Mouse (Mus musculus) liver, adult 2 months (tissue): ENCODE results near the gene Ppp2r5a.

Source experiments
- CTCF ChIP-seq: fragments of 200-500 bp; IDR thresholded peaks from 2 replicates; pipeline ENCODE4 v1.5.1; 2011; ENCODE audit warnings: low read depth, low read length, control low read depth
- POLR2A ChIP-seq: fragments of 200-500 bp; IDR thresholded peaks from 2 replicates; pipeline ENCODE4 v1.6.1; 2011; ENCODE audit warnings: low read length, control low read depth; ENCODE audit not compliant: insufficient read depth; ENCODE audit errors: extremely low read depth

- TF ChIP-seq CTCF, result no peak
- no peak for TF ChIP-seq POLR2A
Measured at GRCm38 (mm10) chr1:191414432-191414831, 11.4 kb upstream of the Ppp2r5a start.
